Mouse (Mus musculus): ENCODE data around the gene Plin3. TPM values are rescaled to one million over a fixed set of nuclear protein-coding genes. Genes with fewer than 3 reads are reported as not detected.
A peak's percentile ranks its signal among the peaks of the same experiment; 100 is the strongest.

Gene Plin3
- polyA plus RNA-seq, 1 experiment from 2014 or later, result 58.8 TPM

- Histone ChIP-seq H3K27ac (ENCODE audit: low read depth, low read length) (0 out of 2 replicates have a peak overlapping the region, but pooled peaks have one; percentile 94), H3K36me3 (ENCODE audit: control insufficient read depth, insufficient read depth, low read length) (peaks cover 11% of the 10 kb centered on the region), H3K4me1 (ENCODE audit: control insufficient read depth, insufficient read depth, low read length) (peaks cover 23% of the 10 kb centered on the region), H3K4me3 (ENCODE audit: low read depth, low read length) (peak overlapping the region; percentile 74; the same call in 1 of the 2 replicates), H3K4me2 (peak overlapping the region; percentile 39), H3K9me3 (replicated peaks; ENCODE audit: control insufficient read depth, low read length) (no peaks in the 10 kb centered on the region), H3K27me3 (ENCODE audit: control insufficient read depth, insufficient read depth, low read length) (no peaks in the 10 kb centered on the region), H3K9ac (ENCODE audit: low read depth, low read length) (no peak overlapping the region)
- WGBS (ENCODE audit: insufficient replicate concordance), result 16% methylated on average over 9 of the region's 9 CpGs
- ATAC-seq (replicated peaks; ENCODE audit: insufficient number of reproducible peaks, low FRiP score, low TSS enrichment), result no peak
Measured at GRCm38 (mm10) chr17:56255429-56255828, 37.2 kb downstream of the Plin3 start.

GRCm38 (mm10) chr17:56254695-56255094 is 38.0 kb downstream of the Plin3 start:
- no peak for ATAC-seq (replicated peaks; ENCODE audit: insufficient number of reproducible peaks, low FRiP score, low TSS enrichment)
- Histone ChIP-seq H3K9me3 (replicated peaks; ENCODE audit: control insufficient read depth, low read length) (no peaks in the 10 kb centered on the region), H3K27me3 (ENCODE audit: control insufficient read depth, insufficient read depth, low read length) (no peaks in the 10 kb centered on the region), H3K4me2 (no peak overlapping the region), H3K27ac (ENCODE audit: low read depth, low read length) (no peak overlapping the region), H3K9ac (ENCODE audit: low read depth, low read length) (no peak overlapping the region), H3K4me3 (ENCODE audit: low read depth, low read length) (no peak overlapping the region), H3K4me1 (ENCODE audit: control insufficient read depth, insufficient read depth, low read length) (peaks cover 18% of the 10 kb centered on the region), H3K36me3 (ENCODE audit: control insufficient read depth, insufficient read depth, low read length) (peaks cover 7% of the 10 kb centered on the region)
- 83% methylated on average over 4 of the region's 4 CpGs for WGBS (ENCODE audit: insufficient replicate concordance)

- Histone ChIP-seq H3K27ac (ENCODE audit: low read depth, low read length) (no peak overlapping the region), H3K4me2 (no peak overlapping the region), H3K4me3 (ENCODE audit: low read depth, low read length) (no peak overlapping the region), H3K9me3 (replicated peaks; ENCODE audit: control insufficient read depth, low read length) (no peaks in the 10 kb centered on the region), H3K4me1 (ENCODE audit: control insufficient read depth, insufficient read depth, low read length) (no peaks in the 10 kb centered on the region), H3K27me3 (ENCODE audit: control insufficient read depth, insufficient read depth, low read length) (no peaks in the 10 kb centered on the region), H3K9ac (ENCODE audit: low read depth, low read length) (no peak overlapping the region), H3K36me3 (ENCODE audit: control insufficient read depth, insufficient read depth, low read length) (no peaks in the 10 kb centered on the region)
- 20% methylated on average over 6 of the region's 6 CpGs for WGBS (ENCODE audit: insufficient replicate concordance)
- no peak for ATAC-seq (replicated peaks; ENCODE audit: insufficient number of reproducible peaks, low FRiP score, low TSS enrichment)
Measured at GRCm38 (mm10) chr17:56251136-56251829, 41.4 kb downstream of the Plin3 start.

- no peak overlapping the region for H3K27ac ChIP-seq (ENCODE audit: low read depth, low read length)
- H3K4me2 ChIP-seq, result no peak overlapping the region
- H3K4me1 ChIP-seq (ENCODE audit: control insufficient read depth, insufficient read depth, low read length), result no peaks in the 10 kb centered on the region
- H3K27me3 ChIP-seq (ENCODE audit: control insufficient read depth, insufficient read depth, low read length), result peaks cover 13% of the 10 kb centered on the region
- no peak overlapping the region for H3K4me3 ChIP-seq (ENCODE audit: low read depth, low read length)
- H3K9me3 ChIP-seq (replicated peaks; ENCODE audit: control insufficient read depth, low read length), result no peaks in the 10 kb centered on the region
- WGBS (ENCODE audit: insufficient replicate concordance), result 66% methylated on average over 7 of the region's 7 CpGs
- no peaks in the 10 kb centered on the region for H3K36me3 ChIP-seq (ENCODE audit: control insufficient read depth, insufficient read depth, low read length)
- ATAC-seq (replicated peaks; ENCODE audit: insufficient number of reproducible peaks, low FRiP score, low TSS enrichment), result no peak
- no peak overlapping the region for H3K9ac ChIP-seq (ENCODE audit: low read depth, low read length)
Measured at GRCm38 (mm10) chr17:56245608-56246007, 47.1 kb downstream of the Plin3 start.

- Histone ChIP-seq H3K36me3 (ENCODE audit: control insufficient read depth, insufficient read depth, low read length) (no peaks in the 10 kb centered on the region), H3K27ac (ENCODE audit: low read depth, low read length) (no peak overlapping the region), H3K4me3 (ENCODE audit: low read depth, low read length) (no peak overlapping the region), H3K9me3 (replicated peaks; ENCODE audit: control insufficient read depth, low read length) (no peaks in the 10 kb centered on the region), H3K9ac (ENCODE audit: low read depth, low read length) (no peak overlapping the region), H3K4me1 (ENCODE audit: control insufficient read depth, insufficient read depth, low read length) (no peaks in the 10 kb centered on the region), H3K27me3 (ENCODE audit: control insufficient read depth, insufficient read depth, low read length) (peaks cover 13% of the 10 kb centered on the region), H3K4me2 (no peak overlapping the region)
- ATAC-seq (replicated peaks; ENCODE audit: insufficient number of reproducible peaks, low FRiP score, low TSS enrichment), result no peak
- 2% methylated on average over 33 of the region's 33 CpGs for WGBS (ENCODE audit: insufficient replicate concordance)
Measured at GRCm38 (mm10) chr17:56241541-56242401, 50.9 kb downstream of the Plin3 start.

- WGBS (ENCODE audit: insufficient replicate concordance), result 5% methylated on average over 14 of the region's 14 CpGs
- Histone ChIP-seq H3K27ac (ENCODE audit: low read depth, low read length) (no peak overlapping the region), H3K4me2 (no peak overlapping the region)
Measured at GRCm38 (mm10) chr17:56233818-56234469, 58.7 kb downstream of the Plin3 start.

GRCm38 (mm10) chr17:56233389-56233788 is 59.3 kb downstream of the Plin3 start:
- Histone ChIP-seq H3K4me2 (no peak overlapping the region), H3K27ac (ENCODE audit: low read depth, low read length) (no peak overlapping the region), H3K9ac (ENCODE audit: low read depth, low read length) (no peak overlapping the region), H3K4me1 (ENCODE audit: control insufficient read depth, insufficient read depth, low read length) (peaks cover 4% of the 10 kb centered on the region; the same call in 1 of the 2 replicates), H3K4me3 (ENCODE audit: low read depth, low read length) (no peak overlapping the region), H3K27me3 (ENCODE audit: control insufficient read depth, insufficient read depth, low read length) (no peaks in the 10 kb centered on the region), H3K36me3 (ENCODE audit: control insufficient read depth, insufficient read depth, low read length) (no peaks in the 10 kb centered on the region), H3K9me3 (replicated peaks; ENCODE audit: control insufficient read depth, low read length) (no peaks in the 10 kb centered on the region)
- 48% methylated on average over 8 of the region's 8 CpGs for WGBS (ENCODE audit: insufficient replicate concordance)
- ATAC-seq (replicated peaks; ENCODE audit: insufficient number of reproducible peaks, low FRiP score, low TSS enrichment), result no peak

More at GRCm38 (mm10) chr17:56233818-56234469, 58.7 kb downstream of the Plin3 start:
- H3K4me3 ChIP-seq (ENCODE audit: low read depth, low read length), result no peak overlapping the region
- peak; percentile 42; the same call in 1 of the 2 replicates for ATAC-seq (replicated peaks; ENCODE audit: insufficient number of reproducible peaks, low FRiP score, low TSS enrichment)
- H3K4me1 ChIP-seq (ENCODE audit: control insufficient read depth, insufficient read depth, low read length), result peaks cover 4% of the 10 kb centered on the region; the same call in 1 of the 2 replicates
- H3K27me3 ChIP-seq (ENCODE audit: control insufficient read depth, insufficient read depth, low read length), result no peaks in the 10 kb centered on the region
- H3K9me3 ChIP-seq (replicated peaks; ENCODE audit: control insufficient read depth, low read length), result no peaks in the 10 kb centered on the region
- H3K9ac ChIP-seq (ENCODE audit: low read depth, low read length), result no peak overlapping the region
- no peaks in the 10 kb centered on the region for H3K36me3 ChIP-seq (ENCODE audit: control insufficient read depth, insufficient read depth, low read length)

- peaks cover 4% of the 10 kb centered on the region; the same call in 1 of the 2 replicates for H3K4me1 ChIP-seq (ENCODE audit: control insufficient read depth, insufficient read depth, low read length)
- no peaks in the 10 kb centered on the region for H3K9me3 ChIP-seq (replicated peaks; ENCODE audit: control insufficient read depth, low read length)
- H3K4me3 ChIP-seq (ENCODE audit: low read depth, low read length), result no peak overlapping the region
- no peak for ATAC-seq (replicated peaks; ENCODE audit: insufficient number of reproducible peaks, low FRiP score, low TSS enrichment)
- WGBS (ENCODE audit: insufficient replicate concordance), result 54% methylated on average over 10 of the region's 10 CpGs
- H3K9ac ChIP-seq (ENCODE audit: low read depth, low read length), result no peak overlapping the region
- no peaks in the 10 kb centered on the region for H3K36me3 ChIP-seq (ENCODE audit: control insufficient read depth, insufficient read depth, low read length)
- no peak overlapping the region for H3K4me2 ChIP-seq
- no peak overlapping the region for H3K27ac ChIP-seq (ENCODE audit: low read depth, low read length)
- no peaks in the 10 kb centered on the region for H3K27me3 ChIP-seq (ENCODE audit: control insufficient read depth, insufficient read depth, low read length)
Measured at GRCm38 (mm10) chr17:56229943-56230342, 62.7 kb downstream of the Plin3 start.

Measured in heart, embryonic 11.5 days (tissue).